Mouse (Mus musculus): ENCODE measurements at regions not wholly inside any gene's neighbourhood (a gene's known extent, or its start where the extent isn't known, plus 50 kb on each side); places are given as distances from the start of the nearest gene placed in this dataset.

DNA sequence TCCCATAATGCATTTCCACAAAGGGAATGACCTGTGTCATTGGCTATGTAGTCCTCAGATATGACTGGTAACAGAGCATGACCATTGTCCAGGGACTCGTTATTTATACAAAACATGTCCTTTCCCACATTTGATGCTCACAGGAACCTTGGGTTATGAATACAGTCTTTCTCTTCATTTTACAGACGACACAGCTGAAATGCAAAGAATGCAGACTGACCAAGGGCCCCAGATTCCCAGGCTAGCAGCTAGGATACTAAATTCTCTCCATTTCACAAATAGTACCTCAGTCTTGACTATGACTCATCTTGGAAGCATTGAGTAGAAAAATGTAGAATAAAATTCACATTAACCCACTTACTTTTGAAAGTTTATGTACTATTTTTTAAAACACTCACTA lies 182.7 kb upstream of the Sox4 start:
- DNase-seq, result no peak
- WGBS, result 93% methylated on average over 2 of the region's 2 CpGs
- Histone ChIP-seq H3K27me3 (ENCODE audit: control insufficient read depth, insufficient read depth, low read length) (no peaks in the 10 kb centered on the region), H3K36me3 (ENCODE audit: control insufficient read depth, insufficient read depth, low read length) (no peaks in the 10 kb centered on the region), H3K4me3 (ENCODE audit: control insufficient read depth, insufficient read depth, low read length) (no peak overlapping the region), H3K4me1 (replicated peaks; ENCODE audit: control insufficient read depth, insufficient read depth, low read length) (no peaks in the 10 kb centered on the region), H3K27ac (ENCODE audit: control insufficient read depth, insufficient read depth, low read length) (no peak overlapping the region)
- TF ChIP-seq POLR2A (IDR thresholded peaks at IDR 0.05; ENCODE audit: control insufficient read depth, extremely low read depth, insufficient read depth, low read length, poor library complexity) (no peak), CTCF (IDR thresholded peaks at IDR 0.05; ENCODE audit: borderline replicate concordance, control insufficient read depth, extremely low read depth, insufficient read depth, low read length, poor library complexity) (no peak)

DNA sequence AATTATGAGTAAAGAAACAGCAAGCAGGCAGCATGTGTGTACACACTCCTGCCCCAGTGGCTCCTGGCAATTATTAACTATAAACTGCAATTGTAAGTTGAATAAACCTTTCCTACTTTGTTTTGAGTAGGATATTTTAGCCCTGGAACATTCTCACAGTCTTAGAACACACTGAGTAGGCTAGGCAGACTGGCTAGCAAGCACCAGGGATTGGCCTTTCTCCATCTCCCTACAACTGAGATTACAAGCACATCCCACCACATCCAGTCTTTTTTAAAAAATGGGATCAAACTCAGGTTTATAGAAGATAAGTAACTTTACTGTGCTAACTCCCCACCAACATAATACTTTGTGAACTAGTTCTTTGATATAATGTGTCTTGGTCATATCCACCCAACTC lies 174.0 kb upstream of the Sox4 start:
- Histone ChIP-seq H3K4me3 (ENCODE audit: control insufficient read depth, insufficient read depth, low read length) (no peak overlapping the region), H3K27ac (ENCODE audit: control insufficient read depth, insufficient read depth, low read length) (no peak overlapping the region), H3K36me3 (ENCODE audit: control insufficient read depth, insufficient read depth, low read length) (no peaks in the 10 kb centered on the region), H3K27me3 (ENCODE audit: control insufficient read depth, insufficient read depth, low read length) (no peaks in the 10 kb centered on the region), H3K4me1 (replicated peaks; ENCODE audit: control insufficient read depth, insufficient read depth, low read length) (no peaks in the 10 kb centered on the region)
- TF ChIP-seq CTCF (IDR thresholded peaks at IDR 0.05; ENCODE audit: borderline replicate concordance, control insufficient read depth, extremely low read depth, insufficient read depth, low read length, poor library complexity), result no peak
- TF ChIP-seq POLR2A (IDR thresholded peaks at IDR 0.05; ENCODE audit: control insufficient read depth, extremely low read depth, insufficient read depth, low read length, poor library complexity), result no peak
- no peak for DNase-seq

- Histone ChIP-seq H3K36me3 (ENCODE audit: control insufficient read depth, insufficient read depth, low read length) (no peaks in the 10 kb centered on the region), H3K4me3 (ENCODE audit: control insufficient read depth, insufficient read depth, low read length) (no peak overlapping the region), H3K27me3 (ENCODE audit: control insufficient read depth, insufficient read depth, low read length) (no peaks in the 10 kb centered on the region), H3K4me1 (replicated peaks; ENCODE audit: control insufficient read depth, insufficient read depth, low read length) (no peaks in the 10 kb centered on the region), H3K27ac (ENCODE audit: control insufficient read depth, insufficient read depth, low read length) (no peak overlapping the region)
- TF ChIP-seq POLR2A (IDR thresholded peaks at IDR 0.05; ENCODE audit: control insufficient read depth, extremely low read depth, insufficient read depth, low read length, poor library complexity) (no peak), CTCF (IDR thresholded peaks at IDR 0.05; ENCODE audit: borderline replicate concordance, control insufficient read depth, extremely low read depth, insufficient read depth, low read length, poor library complexity) (no peak)
- DNase-seq, result no peak
- WGBS, result 94% methylated on average over 7 of the region's 7 CpGs
Observed at GRCm38 (mm10) chr13:29123477-29123876, 170.0 kb upstream of the Sox4 start.

- DNase-seq, result no peak
- WGBS, result 96% methylated on average over 5 of the region's 5 CpGs
- Histone ChIP-seq H3K36me3 (ENCODE audit: control insufficient read depth, insufficient read depth, low read length) (no peaks in the 10 kb centered on the region), H3K27me3 (ENCODE audit: control insufficient read depth, insufficient read depth, low read length) (no peaks in the 10 kb centered on the region), H3K4me1 (replicated peaks; ENCODE audit: control insufficient read depth, insufficient read depth, low read length) (no peaks in the 10 kb centered on the region), H3K27ac (ENCODE audit: control insufficient read depth, insufficient read depth, low read length) (no peak overlapping the region), H3K4me3 (ENCODE audit: control insufficient read depth, insufficient read depth, low read length) (no peak overlapping the region)
- TF ChIP-seq CTCF (IDR thresholded peaks at IDR 0.05; ENCODE audit: borderline replicate concordance, control insufficient read depth, extremely low read depth, insufficient read depth, low read length, poor library complexity) (no peak), POLR2A (IDR thresholded peaks at IDR 0.05; ENCODE audit: control insufficient read depth, extremely low read depth, insufficient read depth, low read length, poor library complexity) (no peak)
Observed at GRCm38 (mm10) chr13:29121121-29121520, 167.6 kb upstream of the Sox4 start.

DNA sequence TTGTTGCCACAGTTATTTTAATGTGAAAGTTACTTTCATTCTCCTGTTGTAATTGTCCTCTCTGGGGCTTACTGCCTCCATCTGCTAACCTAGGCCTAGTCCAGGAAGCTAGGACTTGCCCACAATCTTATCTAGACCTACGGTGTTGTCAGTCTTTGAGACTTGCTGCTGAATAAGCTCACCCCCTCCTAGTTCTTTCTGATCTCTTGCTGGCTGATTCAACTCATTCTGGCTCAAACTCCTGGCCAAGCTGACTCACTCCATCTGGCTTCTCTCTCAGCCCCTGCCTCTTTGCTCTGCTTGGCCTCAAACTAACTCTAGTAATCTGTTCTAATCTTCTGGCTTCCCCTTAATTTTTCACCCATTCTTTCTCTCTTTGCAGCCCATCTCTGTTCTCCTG lies 165.8 kb upstream of the Sox4 start:
- WGBS, result 38% methylated on average over 1 of the region's 1 CpGs
- no peaks in the 10 kb centered on the region for H3K4me1 ChIP-seq (replicated peaks; ENCODE audit: control insufficient read depth, insufficient read depth, low read length)
- H3K27ac ChIP-seq (ENCODE audit: control insufficient read depth, insufficient read depth, low read length), result no peak overlapping the region
- no peaks in the 10 kb centered on the region for H3K36me3 ChIP-seq (ENCODE audit: control insufficient read depth, insufficient read depth, low read length)
- DNase-seq, result no peak
- no peak for TF ChIP-seq CTCF (IDR thresholded peaks at IDR 0.05; ENCODE audit: borderline replicate concordance, control insufficient read depth, extremely low read depth, insufficient read depth, low read length, poor library complexity)
- H3K4me3 ChIP-seq (ENCODE audit: control insufficient read depth, insufficient read depth, low read length), result no peak overlapping the region
- H3K27me3 ChIP-seq (ENCODE audit: control insufficient read depth, insufficient read depth, low read length), result no peaks in the 10 kb centered on the region

- Histone ChIP-seq H3K4me1 (replicated peaks; ENCODE audit: control insufficient read depth, insufficient read depth, low read length) (no peaks in the 10 kb centered on the region), H3K36me3 (ENCODE audit: control insufficient read depth, insufficient read depth, low read length) (no peaks in the 10 kb centered on the region), H3K27ac (ENCODE audit: control insufficient read depth, insufficient read depth, low read length) (no peak overlapping the region), H3K27me3 (ENCODE audit: control insufficient read depth, insufficient read depth, low read length) (no peaks in the 10 kb centered on the region), H3K4me3 (ENCODE audit: control insufficient read depth, insufficient read depth, low read length) (no peak overlapping the region)
- no peak for TF ChIP-seq CTCF (IDR thresholded peaks at IDR 0.05; ENCODE audit: borderline replicate concordance, control insufficient read depth, extremely low read depth, insufficient read depth, low read length, poor library complexity)
- TF ChIP-seq POLR2A (IDR thresholded peaks at IDR 0.05; ENCODE audit: control insufficient read depth, extremely low read depth, insufficient read depth, low read length, poor library complexity), result no peak
- WGBS, result 80% methylated on average over 3 of the region's 3 CpGs
- no peak for DNase-seq
Observed at GRCm38 (mm10) chr13:29114998-29115495, 161.5 kb upstream of the Sox4 start.

DNA sequence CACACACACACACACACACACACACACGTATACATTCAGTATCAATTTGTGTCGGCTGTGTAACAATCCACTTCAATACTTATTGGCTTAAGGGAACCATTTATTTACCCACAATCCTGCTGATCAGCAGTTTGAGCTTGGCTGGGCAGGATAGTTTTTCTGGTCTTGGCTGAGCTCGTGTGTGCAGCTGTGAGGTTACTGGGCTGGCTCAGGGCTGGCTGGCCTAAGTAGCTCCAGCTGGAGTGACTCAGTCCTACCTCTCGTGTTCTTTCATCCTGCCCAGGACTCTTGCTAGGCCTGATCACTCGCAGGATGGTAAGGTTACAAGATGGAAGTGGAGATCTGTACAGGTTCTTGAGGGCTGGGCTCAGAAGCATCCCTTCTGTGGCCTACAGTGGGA lies 156.6 kb upstream of the Sox4 start:
- no peaks in the 10 kb centered on the region for H3K36me3 ChIP-seq (ENCODE audit: control insufficient read depth, insufficient read depth, low read length)
- H3K4me1 ChIP-seq (replicated peaks; ENCODE audit: control insufficient read depth, insufficient read depth, low read length), result peaks cover 3% of the 10 kb centered on the region; the same call in 1 of the 2 replicates
- H3K4me3 ChIP-seq (ENCODE audit: control insufficient read depth, insufficient read depth, low read length), result no peak overlapping the region
- TF ChIP-seq POLR2A (IDR thresholded peaks at IDR 0.05; ENCODE audit: control insufficient read depth, extremely low read depth, insufficient read depth, low read length, poor library complexity) (no peak), CTCF (IDR thresholded peaks at IDR 0.05; ENCODE audit: borderline replicate concordance, control insufficient read depth, extremely low read depth, insufficient read depth, low read length, poor library complexity) (no peak)
- H3K27ac ChIP-seq (ENCODE audit: control insufficient read depth, insufficient read depth, low read length), result no peak overlapping the region
- WGBS, result 87% methylated on average over 5 of the region's 5 CpGs
- DNase-seq, result no peak
- no peaks in the 10 kb centered on the region for H3K27me3 ChIP-seq (ENCODE audit: control insufficient read depth, insufficient read depth, low read length)

Measured in thymus, adult 2 months (tissue).